Mouse (Mus musculus): Measurements from ENCODE around the gene Nin.

DNA sequence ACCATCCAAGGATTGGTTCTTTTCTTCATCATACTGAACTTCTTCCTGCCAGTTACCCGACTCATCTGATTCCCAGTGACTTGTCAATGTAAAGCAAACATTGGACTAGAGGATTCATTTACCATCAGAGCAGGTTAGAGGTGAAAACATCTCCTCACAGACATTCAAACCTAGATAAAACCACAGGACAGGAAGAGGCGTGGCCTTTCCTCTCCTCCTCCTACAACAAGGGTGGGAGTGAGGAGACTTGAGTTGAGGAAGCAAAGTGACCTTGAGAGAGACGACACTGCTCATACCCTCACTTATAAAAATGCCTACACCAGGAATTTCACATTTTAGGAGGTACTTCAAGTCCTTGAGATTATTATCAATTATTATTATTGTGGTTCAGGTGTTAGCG, 95.4 kb downstream of the Nin start:
- no peak for TF ChIP-seq ZC3H11A (IDR thresholded peaks at IDR 0.05; ENCODE audit: borderline replicate concordance, low read depth, low read length)
- no peak for TF ChIP-seq ZNF384 (IDR thresholded peaks at IDR 0.05; ENCODE audit: low read depth, low read length)
